Mouse (Mus musculus) fibroblast of lung, adult 2 months (primary cell): Measurements from ENCODE around the gene Cep78.
"Not testable (repeated sequence)": the region's sequence is repeated elsewhere in the genome, so short reads cannot be mapped to it uniquely, and the experiment has no call there.

Experiments used
- DNase-seq: peaks from one replicate; pipeline ENCODE4 v3.0.0-alpha.2; 2011; ENCODE audit warnings: low read depth

Cep78 gene

DNA sequence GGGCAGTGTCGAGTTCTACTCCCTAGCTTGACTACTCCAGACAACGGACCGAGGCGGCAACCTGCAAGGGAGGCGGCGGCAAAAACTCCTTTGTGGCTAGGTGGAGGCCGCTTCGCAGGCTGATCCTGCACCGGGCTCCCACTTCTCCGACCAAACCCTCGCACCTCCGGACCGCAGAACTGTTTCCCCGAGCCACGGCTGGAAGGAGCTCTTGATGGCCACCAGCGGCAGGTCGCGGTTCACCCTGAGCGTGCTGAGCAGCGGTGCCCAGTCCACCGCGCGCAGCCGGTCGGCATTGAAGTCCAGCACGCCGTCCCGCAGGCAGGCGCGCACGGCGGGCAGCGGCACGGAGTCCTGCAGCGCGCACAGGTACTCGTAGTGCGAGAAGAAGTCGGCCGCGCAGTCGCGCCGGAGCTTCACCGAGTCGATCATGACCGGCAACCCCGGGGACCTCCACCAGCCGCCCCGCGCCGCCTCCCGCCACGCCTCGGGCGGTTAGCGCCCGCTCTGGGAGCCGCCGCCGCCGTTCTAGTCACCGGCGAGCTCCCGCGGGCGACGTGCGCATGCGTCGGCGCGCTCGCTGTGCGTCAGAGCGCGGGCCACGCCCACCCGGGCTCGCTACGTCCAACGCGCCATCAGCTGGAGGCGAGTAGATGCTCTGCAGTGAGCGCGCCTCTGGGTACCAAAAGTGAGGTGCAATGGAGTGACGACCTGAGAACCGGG lies at the start of gene Cep78:
Gene Cep78 (minus strand): TSS at position 541 of the 723 bp plus-strand sequence.
- DNase-seq: peak; percentile 78

DNA sequence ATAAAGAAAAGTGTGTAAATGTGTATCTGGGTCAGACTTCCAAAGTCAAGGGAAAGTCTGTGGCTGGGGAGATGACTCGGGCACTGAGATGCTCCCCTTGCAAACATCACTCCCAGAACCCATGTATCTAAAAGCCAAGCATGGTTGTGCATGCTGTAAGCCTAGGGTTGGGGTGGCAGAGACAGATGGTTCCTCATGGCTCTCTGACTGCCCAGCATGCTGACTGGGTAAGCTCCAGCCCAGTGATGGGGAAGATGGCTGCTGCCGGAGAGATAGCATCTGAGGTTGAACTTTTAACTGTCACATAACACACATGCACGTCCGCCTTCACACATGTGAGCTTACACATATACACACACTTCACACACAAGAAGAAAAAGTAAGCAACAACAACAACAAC lies 46.5 kb upstream of the Cep78 start:
- no peak for DNase-seq

DNA sequence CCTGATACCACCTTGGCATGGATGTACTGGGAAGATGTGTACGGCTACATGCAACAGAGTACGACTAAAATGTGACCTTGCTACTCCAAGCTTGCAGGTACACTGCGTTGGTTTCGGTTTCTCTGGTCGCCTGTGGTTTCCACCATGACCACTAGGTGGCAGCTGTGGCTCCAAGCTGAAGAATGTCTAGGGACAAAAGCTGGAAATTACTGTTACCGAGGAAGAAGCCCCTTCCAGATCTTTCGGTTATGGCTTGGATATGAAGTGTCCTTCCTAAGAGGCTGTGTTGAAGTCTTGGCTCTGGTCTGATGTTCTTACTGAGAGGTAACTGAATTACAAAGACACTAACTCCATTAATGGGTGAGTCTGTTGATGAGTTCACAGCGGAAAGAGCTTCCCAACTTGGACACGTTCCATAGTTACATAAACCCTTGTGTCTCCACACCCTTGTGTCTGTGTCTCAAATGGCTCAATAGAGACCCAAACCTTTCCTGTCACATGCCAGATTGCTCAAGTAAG lies 44.5 kb upstream of the Cep78 start:
- DNase-seq: not testable (repeated sequence)

DNA sequence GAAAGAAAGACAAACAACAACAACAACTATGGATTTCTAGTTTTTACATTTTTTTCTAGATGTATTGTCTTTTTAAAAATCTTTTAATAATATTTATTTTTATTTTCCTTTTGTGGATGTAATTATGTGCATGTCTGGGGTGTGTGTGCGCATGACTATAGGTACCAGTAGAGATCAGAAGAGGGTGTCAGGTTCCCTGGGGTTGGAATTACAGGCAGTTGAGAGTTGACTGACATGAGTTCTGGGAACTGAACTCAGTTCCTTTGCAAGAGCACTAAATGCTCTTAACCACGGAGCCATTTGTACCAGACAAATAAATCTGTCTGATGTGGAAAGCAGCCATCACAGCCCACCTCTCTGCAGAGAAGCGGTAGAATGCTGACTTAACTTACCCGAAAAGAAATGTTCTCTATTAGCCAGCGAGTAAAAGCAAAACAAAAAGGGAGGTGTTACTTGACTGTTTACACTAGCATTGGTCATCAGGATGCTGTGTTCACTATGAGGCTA lies 44.0 kb upstream of the Cep78 start:
- no peak for DNase-seq

DNA sequence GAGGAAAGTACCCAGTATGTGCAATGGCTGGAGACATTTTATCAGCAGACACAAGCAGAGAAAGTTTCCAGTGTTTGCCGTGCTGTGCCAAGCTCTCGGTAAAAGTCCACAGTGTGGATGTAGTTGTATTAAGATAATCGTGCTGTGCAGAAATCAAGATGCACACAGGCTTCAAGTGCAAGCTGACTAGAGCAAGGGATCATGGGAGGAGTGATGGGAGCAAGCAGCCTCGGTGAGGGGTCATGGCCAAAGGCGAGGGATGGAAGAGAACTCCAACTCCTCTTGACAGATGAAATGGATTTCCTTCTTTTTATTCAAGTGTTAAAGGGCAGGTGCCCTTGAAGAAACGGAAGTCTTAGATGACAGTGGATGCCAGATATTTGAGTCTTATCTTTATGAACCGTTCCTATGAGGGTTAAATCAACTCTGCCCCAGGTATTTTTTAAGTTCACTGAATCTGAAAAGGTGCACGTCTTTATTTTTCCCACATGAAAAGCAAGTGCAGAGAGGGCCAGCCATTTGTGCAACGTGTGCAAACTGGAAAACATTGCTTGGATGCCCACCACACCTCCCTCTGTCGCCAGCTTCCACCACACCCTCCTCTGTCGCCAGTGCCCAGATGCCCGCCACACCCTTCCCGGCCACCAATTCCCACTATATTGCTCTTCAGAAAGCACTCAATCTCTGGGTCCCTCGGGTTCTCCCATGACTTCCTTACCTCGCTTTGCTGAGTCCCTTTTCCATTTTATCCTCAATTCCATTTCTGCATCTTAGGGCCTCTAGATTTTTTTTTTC lies 43.3 kb upstream of the Cep78 start:
- DNase-seq: no peak

DNA sequence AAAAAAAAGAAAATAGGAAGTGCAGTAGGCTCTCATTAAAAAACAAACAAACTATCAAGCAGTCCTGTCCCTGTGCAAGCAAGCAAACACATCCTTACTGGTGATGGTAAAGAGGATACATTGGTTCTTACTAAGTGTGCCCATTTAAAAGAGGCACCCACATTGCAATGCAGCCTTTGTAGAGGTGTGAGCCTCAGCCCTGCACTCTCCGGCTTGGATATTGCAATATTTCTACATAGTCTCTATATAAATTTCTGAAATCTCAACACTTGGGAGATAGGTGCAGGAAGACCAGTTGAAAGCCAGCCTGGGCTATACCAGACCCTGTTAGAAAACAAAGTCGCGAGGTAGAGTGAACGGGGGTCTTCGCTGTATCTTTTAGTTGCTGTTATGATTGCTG lies 41.5 kb upstream of the Cep78 start:
- DNase-seq: no peak

DNA sequence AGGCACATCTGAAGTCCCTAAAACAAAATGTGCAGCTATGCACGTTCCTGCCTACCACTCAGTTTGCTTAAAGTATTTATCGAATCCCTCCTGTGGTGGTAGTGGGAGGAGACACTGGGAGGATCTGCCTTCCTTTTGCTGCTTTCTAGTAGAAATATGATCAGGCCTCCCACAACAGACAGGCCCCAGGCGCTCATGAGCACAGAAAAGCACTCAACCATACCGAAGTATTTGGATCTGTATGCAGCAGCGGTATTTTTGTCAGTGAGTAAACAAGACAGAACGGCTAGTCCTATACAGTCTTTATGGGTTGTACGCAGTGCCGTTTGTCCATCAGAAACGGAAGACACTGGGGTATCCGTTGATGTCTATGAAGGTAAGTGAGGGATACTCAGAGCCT lies 37.4 kb upstream of the Cep78 start:
- DNase-seq: no peak

DNA sequence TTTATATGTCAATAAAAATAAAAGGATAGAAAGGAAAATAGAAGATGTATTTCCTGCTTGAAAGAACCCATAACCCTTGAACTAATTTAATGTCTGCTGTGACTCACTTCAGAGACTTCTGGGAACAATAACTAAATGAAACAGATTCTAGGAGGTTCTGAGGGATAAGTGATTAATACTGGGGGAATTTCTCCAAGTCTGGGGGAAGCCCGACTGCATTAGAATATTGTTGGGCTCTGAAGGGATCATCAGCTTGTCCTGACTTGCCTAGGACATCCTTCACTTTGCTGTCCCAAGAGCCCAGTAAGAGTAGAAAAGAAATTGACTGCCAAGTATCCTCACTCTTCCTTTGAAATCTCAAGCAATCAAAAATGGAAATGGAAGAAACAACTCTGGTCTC lies 31.4 kb upstream of the Cep78 start:
- DNase-seq: peak; percentile 65

DNA sequence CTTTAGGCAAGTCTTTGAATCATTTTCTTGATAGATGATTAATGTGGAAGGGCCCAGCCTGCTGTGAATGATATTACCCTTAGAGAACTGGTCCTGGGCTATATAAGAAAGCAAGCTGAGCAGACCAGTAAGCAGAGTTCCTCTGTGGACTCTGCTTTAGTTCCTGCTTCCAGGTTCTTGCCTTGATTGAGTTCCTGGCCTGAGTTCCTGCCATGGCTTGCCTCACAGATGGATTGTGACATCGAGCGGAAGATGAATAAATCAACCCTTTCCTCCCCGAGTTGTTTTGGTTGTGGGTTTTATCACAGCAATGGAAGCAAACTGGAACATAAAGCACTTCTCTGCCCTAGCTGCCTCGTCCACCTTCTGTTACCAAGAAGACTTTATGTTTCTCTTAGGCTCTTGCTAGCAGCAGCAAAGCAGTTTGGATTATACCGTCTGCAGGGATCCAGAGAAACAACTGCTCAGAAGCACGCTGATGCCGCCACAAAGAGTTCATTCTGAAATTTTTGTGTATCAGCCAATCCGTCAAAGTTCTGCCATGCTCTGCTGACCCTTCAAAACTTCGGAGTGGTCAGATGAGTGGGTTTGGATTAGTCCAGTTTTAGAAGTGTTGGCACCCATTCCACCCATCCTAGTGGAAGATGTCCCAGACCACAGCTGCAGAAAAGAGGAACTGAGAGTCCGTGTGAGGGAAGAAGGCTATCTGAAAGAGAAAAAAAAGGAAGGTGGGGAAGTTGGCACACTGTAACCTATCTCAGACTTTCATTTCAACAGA lies 30.6 kb upstream of the Cep78 start:
- DNase-seq: no peak

DNA sequence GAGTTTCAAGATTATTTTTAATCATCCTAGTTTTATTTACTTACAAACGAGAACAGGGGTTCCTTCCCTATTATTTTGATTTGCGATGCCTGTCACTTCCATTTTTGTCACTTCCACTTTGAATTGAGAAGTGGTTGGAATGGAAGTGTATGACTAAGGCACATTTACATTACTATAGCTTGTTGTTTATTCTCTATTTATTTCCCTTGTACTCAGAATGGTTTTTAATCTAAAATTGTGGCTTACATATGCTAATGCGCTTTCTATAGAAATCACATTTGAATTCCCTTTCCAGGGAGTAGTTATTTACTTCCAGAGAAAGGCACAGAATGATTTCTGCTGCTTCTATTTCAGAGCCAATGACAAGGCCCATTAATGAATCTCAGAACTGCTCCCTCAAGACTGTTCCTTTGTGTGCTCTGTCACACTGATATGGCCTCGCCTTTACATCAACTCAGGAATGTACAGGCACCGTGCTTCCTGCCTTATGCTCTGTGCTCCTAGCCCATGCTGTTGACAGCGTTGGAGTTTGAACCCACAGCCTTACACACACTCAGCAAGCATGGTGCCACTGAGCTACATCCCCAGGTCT lies 25.1 kb upstream of the Cep78 start:
- DNase-seq: no peak

DNA sequence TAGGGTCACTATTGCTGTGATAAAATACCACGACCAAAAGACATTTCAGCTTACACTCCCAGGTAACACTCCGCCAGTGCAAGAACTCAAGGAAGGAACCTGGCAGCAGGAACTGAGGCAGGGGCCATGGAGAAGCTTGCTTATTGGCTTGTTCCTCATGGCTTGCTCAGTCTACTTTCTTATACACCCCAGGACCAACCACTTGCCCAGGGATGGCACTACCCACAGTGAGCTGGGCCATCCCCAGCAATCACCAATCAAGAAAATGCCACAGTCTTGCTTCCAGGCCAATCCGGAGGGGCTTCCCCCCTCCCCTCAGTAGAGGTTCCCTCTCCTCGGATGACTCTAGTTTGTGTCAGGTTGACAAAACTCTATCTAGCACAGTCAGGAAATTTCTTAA lies 24.3 kb upstream of the Cep78 start:
- DNase-seq: no peak

DNA sequence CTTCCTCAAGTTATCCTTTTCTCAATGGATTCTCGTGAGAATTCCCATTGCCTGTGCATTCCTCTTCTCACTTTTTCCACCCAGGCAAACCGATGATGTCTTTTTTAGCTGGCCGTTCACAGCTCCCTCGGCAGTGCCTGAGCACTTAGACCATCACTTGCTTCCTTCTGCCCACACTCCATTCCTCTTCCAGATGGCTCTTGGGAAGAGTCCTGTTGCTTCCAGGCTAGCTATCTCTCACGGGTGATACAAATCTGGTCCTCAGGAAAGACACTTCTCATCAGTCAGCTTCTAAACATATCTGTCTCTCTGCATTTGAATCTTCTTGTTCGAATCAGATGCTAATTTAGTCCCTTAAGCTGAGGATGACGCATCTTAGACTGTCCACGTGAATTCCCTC lies 22.3 kb upstream of the Cep78 start:
- DNase-seq: no peak

DNA sequence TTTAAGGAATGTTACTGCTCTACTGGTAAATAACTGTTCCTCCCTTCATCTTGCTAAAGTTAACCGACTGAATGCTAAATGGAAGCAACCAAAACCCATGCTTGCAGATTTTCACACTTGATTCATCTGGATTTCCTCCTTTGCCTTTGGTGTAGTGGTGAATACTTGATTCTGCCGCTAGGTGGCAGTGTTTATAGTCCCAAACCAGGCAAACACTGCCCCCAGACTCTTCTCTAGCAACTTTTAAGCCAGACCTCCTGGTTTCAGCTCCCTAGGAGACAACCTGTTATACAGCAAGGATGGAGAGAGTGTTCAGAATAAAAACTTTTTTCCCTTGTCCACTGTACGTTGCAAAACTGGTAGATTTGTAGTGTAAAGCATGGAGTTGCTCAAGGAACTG lies 13.4 kb upstream of the Cep78 start:
- no peak for DNase-seq

DNA sequence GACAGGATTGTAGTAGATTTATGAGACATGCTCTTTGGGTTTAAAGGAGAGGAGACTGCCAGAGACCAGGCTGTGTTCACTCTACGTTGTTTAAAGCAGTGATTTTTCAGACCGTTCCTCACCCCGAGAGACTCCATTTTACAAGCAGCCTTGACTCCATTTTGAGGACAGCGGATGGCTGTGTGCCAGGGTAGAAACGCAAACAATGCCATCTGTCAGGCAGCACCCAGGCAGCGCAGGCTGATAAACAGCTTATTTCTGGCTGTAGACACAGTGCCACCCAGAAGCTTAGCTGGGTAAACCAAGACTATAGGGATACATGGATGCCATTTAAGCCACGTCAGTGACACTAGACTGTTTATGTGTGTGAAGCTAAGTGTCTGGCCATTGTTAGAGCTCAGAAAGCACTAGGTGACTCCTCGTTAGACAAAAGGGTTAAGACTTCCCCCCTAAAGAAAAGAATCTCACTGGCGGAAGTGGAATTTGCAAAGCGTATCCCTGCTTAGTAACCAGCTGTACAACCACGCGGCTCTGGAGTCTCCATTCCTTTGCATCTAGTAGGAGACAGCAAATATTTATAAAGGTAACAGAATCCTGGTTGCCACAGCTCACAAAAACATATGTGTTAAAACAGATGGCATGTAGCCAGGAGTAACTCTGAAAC lies 12.2 kb upstream of the Cep78 start:
- DNase-seq: no peak

DNA sequence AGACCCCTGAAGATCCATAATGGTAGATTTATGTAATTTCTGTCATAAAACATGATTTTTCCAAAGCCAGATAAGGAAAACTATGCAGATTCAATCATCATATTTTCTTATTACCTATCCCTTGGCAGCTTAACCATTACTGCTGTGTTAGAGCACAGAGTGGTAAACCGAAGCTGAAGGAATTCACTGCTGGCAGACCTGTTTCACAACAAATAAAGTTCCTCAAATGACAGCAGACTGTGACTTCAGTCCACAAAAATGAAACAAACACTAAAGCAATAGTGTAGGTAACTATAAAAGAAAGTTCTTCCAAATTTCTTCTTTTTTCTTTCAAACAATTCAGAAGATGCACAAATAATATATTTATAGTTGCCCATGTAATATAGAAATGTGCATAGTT lies 5.3 kb upstream of the Cep78 start:
- no peak for DNase-seq

DNA sequence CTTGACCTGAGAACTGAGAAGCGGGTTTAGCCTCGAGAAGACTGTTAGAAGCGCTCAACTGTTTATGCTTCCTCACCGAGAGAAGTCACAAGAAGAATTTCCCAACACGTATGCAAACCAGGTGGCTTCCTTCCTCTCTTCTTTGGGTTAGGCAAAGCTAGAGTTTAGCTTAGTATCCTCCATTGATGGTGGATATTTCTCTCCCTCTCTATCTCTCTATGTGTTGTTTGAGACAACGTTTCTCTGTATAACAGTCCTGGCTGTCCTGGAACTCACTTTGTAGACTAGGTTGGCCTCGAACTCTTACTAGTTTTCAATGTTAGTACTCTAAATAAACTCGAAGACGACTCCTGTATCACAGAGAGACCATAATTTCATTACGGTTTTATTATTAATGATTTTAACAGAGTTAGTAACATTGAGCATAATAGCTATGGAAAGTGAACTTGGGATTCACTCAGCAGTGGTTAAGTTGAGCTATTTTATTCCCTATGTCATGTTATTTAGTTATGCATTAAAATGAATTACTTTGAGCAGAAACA lies 454 bp upstream of the Cep78 start:
- DNase-seq: no peak

DNA sequence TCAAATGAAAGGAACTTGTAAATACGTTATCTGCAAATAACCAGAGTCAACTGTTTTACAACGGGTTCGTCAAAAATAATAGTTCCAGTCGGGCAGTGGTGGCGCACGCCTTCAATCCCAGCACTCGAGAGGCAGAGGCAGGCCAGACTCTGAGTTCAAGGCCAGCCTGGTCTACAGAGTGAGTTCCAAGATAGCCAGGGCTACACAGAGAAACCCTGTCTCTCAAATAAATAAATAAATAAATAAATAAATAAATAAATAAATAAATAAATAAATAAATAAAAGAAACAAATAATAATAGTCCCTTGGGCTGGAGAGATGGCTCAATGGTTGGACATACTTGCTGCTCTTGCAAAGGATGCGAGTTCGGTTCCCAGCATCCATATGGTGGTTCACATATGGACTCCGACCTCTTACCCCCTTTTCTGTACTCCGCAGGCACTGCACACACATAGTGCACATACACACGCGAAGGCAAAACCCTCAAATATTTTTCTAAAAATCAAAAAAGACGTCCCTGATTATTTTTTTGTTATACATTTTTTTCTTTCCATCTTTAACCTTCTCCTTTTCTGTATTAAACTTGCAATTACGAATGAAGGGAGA lies 947 bp downstream of the Cep78 start:
- DNase-seq: no peak

DNA sequence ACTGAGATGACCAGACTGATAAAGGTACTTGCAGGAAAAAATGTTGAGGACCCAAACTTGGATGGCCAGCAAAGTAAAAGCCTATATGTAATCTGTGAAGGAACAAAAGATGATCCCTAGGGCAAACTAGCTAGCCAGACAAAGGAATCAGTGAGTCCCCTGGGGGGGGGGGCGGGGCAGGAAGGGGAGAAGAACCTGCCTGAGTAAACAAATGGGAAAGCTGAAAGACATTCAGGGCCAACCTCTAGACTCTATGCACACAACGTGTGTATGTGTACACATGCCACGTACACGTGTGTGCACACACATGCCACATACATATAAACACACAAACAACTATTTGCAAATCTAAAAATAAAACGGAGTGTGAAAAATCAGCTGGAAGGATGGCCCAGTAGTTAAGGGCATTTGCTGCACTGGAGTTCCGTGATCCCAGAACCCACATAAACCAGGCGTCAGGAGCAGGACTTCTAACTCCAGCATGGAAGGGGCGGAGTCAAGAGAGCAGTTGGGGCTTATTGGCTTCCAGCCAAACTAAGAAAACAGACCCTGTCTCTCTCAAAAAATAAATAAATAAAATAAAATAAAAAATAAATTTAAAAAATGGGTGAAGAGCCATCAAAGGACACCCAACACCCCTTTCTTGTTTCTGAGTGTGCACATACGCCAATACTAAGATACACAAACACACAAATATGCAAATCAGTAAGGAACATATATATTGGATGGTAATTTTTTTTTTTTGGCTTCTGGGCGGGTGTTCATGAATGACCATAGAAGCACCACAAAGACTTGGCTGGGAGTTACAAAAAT lies 1.7 kb downstream of the Cep78 start:
- DNase-seq: no peak

DNA sequence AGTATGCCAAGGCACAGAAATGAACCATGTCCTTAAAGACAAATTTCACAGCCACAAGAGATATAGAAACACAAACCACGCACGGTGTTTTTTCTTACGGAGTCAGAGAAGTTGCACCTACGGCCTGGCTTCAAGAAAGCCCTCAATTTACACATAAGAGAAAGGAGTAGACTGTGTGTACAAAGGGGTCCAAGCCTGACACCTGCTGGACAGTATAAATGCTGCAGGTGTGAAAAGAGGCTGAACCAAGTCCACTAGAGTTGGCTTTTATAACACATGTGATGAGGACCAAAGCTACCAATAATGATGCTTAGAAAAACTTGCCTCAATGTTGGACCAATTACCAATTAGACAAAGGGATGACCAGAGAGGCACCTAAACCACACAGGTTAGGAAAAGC lies 2.9 kb downstream of the Cep78 start:
- no peak for DNase-seq

DNA sequence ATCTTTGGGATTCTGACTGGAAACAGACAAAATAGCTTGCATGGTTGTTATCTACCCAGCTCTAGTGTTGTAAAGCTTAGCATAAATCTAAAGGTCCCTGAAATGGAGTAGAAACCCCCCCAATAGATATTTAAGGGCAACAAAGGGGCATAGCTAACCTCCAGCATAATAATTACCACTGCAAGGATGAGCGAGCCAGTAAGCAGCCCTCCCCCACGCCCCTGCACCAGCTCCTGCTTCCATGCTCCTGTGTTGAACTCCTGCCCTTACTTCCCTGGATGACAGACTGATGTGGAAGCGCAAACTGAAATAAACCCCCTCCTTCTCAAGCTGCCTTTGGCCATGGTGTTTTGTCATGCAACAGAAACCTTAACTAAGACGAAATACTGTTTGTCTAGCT lies 11.4 kb downstream of the Cep78 start:
- no peak for DNase-seq
